Mouse (Mus musculus) brain, embryonic 18.5 days (tissue): ENCODE results near the gene Dhtkd1.
"Not testable (repeated sequence)": the region's sequence is repeated elsewhere in the genome, so short reads cannot be mapped to it uniquely, and the experiment has no call there.

Experiments used
- DNase-seq: peaks from one replicate; pipeline ENCODE4 v3.0.0-alpha.2; 2012; ENCODE audit warnings: low read depth, low spot score

Dhtkd1 gene

GRCm38 (mm10) chr2:5942416-5943032 is at the start of gene Dhtkd1:
Dhtkd1 (minus strand) TSS chr2:5942792.
- peak; percentile 59 for DNase-seq

GRCm38 (mm10) chr2:5977532-5977931 is 34.9 kb upstream of the Dhtkd1 start:
- no peak for DNase-seq

DNA sequence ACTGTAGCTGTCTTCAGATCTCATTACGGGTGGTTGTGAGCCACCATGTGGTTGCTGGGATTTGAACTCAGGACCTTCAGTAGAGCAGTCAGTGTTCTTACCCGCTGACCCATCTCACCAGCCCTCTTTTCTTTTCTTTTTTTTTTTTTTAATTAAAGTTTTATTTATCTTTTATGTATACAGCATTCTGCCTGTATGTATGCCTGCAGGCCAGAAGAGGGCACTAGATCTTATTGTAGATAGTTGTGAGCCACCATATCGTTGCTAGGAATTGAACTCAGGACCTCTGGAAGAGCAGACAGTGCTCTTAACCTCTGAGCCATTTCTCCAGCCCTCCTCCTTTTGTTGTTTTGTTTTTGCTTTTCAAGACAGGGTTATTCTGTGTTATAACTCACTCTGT is 28.0 kb upstream of the Dhtkd1 start:
- DNase-seq, result not testable (repeated sequence)

GRCm38 (mm10) chr2:5965972-5966371 is 23.4 kb upstream of the Dhtkd1 start:
- no peak for DNase-seq

GRCm38 (mm10) chr2:5963729-5964128 is 21.1 kb upstream of the Dhtkd1 start:
- DNase-seq, result not testable (repeated sequence)

- no peak for DNase-seq
These were observed 19.7 kb upstream of the Dhtkd1 start for GRCm38 (mm10) chr2:5962265-5962664.

GRCm38 (mm10) chr2:5957705-5958104 is 15.1 kb upstream of the Dhtkd1 start:
- no peak for DNase-seq

GRCm38 (mm10) chr2:5951621-5952211 is 9.1 kb upstream of the Dhtkd1 start:
- no peak for DNase-seq

DNA sequence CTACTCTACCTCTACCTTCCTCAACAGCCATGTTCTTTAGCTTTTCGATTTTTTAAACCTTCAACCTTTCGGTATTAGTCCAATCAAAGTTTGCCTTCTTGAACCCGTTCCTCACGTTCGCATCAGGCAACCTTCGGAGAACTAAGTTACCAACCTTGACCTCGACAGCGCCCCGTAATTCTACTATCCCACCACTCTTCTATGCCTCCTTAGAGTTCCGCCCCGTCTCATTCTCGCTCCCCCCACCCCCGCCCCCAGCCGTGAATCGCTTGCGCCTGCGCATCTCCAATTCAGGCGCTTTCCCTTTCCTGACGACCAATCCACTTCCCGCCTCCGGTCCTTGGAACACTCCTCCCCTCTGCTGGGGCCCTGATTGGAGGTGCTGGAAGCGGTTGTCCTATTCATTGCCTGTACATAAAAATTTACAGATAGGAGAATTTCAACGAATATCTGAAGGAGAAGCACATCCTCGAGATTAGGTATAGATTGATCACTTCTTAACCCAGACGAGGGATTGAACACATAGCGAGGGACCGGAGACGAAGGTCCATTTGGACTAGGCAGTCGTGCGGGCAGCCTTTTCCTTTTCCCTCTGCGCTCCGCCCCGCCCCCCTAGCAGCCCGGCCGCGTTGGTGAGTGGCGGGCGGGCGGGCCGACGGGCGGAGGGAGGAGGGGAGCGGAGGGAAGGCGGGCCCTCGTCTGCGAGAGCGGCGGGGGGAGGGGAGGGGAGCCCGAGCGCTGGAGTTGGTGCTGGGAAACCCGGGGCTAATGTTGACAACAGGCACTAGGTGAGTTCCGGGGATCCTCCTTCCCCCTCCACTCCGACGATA is 8.4 kb upstream of the Dhtkd1 start, which contains the start of gene Upf2:
Upf2 (plus strand) TSS at position 704 of the 830 bp plus-strand sequence.
- DNase-seq, result peak; percentile 95

DNA sequence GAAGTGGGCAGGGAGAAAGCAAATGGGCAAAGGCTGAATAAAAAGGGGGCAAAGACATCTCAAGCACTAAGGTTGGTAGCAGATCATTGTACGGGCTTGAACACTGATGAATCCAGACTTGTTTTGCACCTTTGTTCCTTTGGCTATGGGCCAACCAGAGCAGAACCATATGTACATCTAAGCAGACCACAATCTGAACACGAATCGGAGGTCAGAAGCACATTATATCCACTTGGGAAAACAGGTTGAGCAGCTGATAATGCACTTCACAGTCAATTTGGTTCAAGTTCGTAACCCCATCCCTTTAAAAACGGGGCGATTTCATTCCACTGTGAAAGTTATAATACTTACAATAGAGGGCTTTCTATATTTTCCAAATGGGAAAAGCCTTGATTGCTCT is 7.7 kb upstream of the Dhtkd1 start:
- no peak for DNase-seq

GRCm38 (mm10) chr2:5949821-5950220 is 7.2 kb upstream of the Dhtkd1 start:
- DNase-seq, result not testable (repeated sequence)

DNA sequence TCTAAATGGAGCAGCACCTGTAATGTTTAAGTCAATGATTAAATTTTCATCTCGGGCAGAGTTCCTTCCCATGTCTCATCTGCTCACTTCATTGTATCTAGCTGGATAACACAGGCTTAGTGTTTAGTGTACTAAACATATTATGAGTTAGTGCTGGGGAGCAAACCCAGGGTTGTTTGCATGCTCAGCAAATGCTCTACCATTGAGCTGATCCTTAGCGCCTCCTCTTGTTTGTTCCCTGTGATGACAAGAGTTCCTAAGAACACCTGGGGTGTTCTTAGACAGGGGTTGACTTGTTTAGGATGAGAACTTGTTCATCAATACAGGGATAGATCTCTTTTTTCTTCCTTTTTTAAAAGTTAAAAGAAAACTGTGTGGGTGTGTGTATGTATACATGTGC is 6.4 kb upstream of the Dhtkd1 start:
- DNase-seq, result no peak

- no peak for DNase-seq
These were observed 4.3 kb upstream of the Dhtkd1 start for GRCm38 (mm10) chr2:5946876-5947275.

GRCm38 (mm10) chr2:5945629-5946028 is 3.0 kb upstream of the Dhtkd1 start:
- no peak for DNase-seq

DNA sequence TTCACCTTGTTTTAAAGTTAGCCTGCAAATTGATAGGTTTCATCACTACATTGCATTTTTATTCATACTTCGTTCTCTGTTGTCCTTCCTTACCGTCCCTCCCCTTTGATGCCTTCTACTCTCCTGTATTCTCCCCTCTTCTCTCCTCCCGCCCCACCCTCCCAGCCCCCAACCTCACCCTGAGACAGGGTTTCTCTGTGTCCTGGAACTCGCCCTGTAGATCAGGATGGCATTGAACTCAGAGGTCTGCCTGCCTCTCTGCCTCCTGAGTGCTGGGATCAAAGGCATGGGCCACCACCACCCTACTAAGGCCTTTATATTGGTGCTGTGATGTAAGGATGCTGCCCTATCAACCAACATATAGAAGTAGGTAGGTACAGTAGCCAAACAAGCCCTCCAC is 479 bp upstream of the Dhtkd1 start:
- no peak for DNase-seq

DNA sequence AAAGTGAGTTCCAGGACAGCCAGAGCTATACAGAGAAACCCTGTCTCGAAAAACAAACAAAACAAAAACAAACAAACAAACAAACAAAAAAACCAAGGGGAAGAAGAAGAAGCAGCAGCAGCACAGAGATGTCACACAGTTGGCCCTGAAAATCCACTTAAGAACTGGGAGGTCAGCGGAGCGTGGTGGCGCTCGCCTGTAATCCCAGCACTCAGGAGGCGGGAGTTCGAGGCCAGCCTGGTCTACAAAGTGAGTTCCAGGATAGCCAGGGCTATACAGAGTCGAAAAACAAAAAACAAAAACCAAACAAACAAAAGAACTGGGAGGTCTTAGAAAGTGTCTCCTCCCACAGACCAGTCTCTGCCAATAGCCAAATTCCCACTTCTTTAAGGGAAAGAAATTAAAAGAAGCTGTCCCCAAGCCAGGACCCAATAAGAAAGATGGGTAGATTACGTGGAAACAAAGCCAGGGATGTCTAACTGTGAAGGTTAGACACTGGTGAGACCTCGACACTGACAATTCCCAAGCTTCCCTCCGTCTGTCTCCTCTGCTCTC is 654 bp downstream of the Dhtkd1 start:
- no peak for DNase-seq

DNA sequence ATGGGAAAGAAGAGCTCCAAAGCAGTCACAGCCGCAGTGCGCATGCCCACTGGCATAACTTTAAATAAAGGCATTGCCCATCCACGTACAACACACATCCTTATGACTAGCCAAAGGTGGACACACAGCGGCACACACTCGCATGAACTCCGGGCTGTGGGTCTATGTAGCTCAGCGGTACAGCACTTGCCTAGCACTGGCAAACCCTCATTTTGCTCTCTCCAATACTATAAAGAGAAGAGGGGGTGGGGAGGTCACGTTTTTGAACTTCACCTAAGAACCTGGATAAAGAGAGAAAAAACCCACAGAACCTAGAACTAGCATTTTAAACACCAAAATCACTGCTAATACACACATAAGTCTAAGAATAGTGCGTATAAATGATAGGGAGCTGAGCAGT is 1.7 kb downstream of the Dhtkd1 start:
- DNase-seq, result no peak

DNA sequence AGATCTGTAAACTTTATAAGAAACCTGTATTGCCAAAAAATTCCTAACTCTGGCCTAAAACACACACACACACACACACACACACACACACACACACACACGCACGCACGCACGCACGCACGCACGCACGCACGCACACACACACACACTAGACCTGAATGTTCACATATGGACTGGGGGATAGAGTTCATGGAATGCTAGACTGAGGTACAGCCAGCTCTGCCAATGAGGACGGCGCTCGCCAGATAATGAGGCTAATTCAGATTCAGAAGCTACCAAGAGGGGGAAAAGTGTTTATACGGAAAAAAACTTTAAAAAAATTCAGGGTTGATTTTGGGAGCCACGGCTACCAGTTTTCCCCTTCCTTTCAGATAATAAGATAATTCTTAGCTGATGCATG is 2.7 kb downstream of the Dhtkd1 start:
- no peak for DNase-seq

- DNase-seq, result no peak
These were observed 3.3 kb downstream of the Dhtkd1 start for GRCm38 (mm10) chr2:5939319-5939718.

DNA sequence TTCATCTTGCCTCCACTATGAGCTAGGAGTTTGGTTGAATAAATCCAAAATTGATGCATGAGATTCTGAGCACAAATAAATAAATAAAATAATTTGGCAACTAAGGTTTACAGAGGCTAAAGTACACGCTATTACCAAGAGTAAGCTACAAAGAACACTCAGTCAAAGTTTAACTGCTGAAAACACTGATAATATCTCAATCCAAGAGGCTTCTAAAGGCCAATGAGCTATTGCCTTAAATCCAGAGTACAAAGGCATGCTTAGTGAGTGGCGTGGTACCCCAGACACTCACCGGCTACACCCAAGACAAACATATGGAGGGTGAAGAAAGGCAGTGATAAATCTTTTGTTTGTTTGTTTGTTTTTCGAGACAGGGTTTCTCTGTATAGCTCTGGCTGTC is 6.0 kb downstream of the Dhtkd1 start:
- DNase-seq, result no peak

GRCm38 (mm10) chr2:5936068-5936467 is 6.5 kb downstream of the Dhtkd1 start:
- no peak for DNase-seq

DNA sequence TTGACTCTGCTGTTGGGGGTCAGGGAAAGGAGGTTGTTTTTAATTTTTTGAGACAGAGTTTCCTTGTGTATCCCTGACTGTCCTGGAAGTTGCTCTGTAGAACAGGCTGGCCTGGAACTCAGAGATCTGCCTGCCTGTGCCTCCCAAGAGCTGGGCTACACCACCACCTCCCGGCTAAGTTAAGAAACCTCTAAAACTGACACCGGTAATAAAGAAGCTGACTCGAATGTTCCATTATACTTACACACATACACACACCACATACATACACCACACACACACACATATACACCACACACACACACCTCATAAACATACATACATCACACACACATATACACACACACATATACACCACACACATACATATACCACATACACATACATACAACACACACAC is 7.7 kb downstream of the Dhtkd1 start:
- DNase-seq, result no peak
